ENCODE assay signal across 12 mouse cellular contexts in the genomic region with DNA sequence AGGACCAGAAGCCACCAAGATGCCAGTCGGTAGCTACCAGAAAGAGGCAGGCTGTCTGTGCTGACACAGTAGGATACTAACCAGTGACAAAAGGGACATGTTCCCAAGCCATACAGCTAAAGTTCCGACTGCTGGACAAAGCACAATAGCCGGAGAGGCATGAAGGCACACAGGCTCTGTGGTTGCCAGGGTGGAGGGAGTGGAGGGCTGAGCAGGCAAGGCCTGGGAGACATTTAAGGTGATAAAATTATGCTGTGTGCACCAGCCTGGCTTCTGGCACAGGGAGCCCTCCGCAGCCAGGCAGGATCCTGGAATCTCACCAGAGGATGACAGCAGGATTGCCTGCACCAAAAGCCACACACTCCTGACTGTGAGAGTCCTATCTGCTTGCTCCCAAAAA.
DNase-seq lines count a peak whose midpoint lies in the region; ATAC-seq and TF ChIP-seq lines count a peak whose summit lies in the region.
"Had no signal": no experiment of that assay in that cellular context is flagged by ENCODE, and none has a peak within 500 bp of the region (broad histone marks: within the 10 kb centered on the region; RNA-seq: fewer than 3 reads in every experiment).

No protein-coding gene starts in this region.

- 20% methylated on average over 4 of the region's 4 CpGs for WGBS in forebrain, postnatal 0 days

- peak; percentile 2 to 7 for DNase-seq in left cerebral cortex, adult 18-20 months (ENCODE audit: low spot score in 2 of 2)
- DNase-seq in left cerebral cortex, postnatal 14 days (ENCODE audit: low spot score in 2 of 2), result no peak
- DNase-seq in cerebellum, adult 9-10 months, result peak; percentile 1
- peak; percentile 35 for DNase-seq in forebrain, postnatal 0 days
- peak; percentile 30 to 32 for DNase-seq in layer of hippocampus, postnatal 10 days (ENCODE audit: low spot score in 2 of 2)
- no peak for DNase-seq in kidney, postnatal 14 days
- no peak for DNase-seq in gastrocnemius, postnatal 14 days
- no peak for DNase-seq in gastrocnemius, postnatal 4 days (ENCODE audit: low spot score in 2 of 2)
- DNase-seq: kidney, postnatal 25 days; thymus, postnatal 4 days had no signal

- H3K4me2 ChIP-seq in forebrain, postnatal 0 days (ENCODE audit: low read depth), result no peak overlapping the region
- H3K4me2 ChIP-seq: lung, embryonic 15.5 days had no signal

- TF ChIP-seq CTCF in forebrain, postnatal 0 days (IDR thresholded peaks at IDR 0.05; ENCODE audit: low read depth), result no peak

- H3K4me1 ChIP-seq in forebrain, postnatal 0 days (ENCODE audit: insufficient read depth), result no peaks in the 10 kb centered on the region
- H3K4me1 ChIP-seq: heart, embryonic 10.5 days; lung, embryonic 15.5 days had no signal

- H3K9ac ChIP-seq in forebrain, postnatal 0 days, result no peak overlapping the region
- H3K9ac ChIP-seq: lung, embryonic 15.5 days had no signal

- no peak overlapping the region for H3K4me3 ChIP-seq in forebrain, postnatal 0 days (ENCODE audit: low read depth, low read length)
- H3K4me3 ChIP-seq: heart, embryonic 10.5 days; lung, embryonic 15.5 days had no signal

- ATAC-seq in forebrain, postnatal 0 days, result peak; percentile 66

- H3K27ac ChIP-seq in forebrain, postnatal 0 days (ENCODE audit: low read depth, low read length), result no peak overlapping the region
- H3K27ac ChIP-seq: heart, embryonic 10.5 days; lung, embryonic 15.5 days had no signal

- H3K9me3 ChIP-seq in forebrain, postnatal 0 days (ENCODE audit: low read length), result no peaks in the 10 kb centered on the region
- H3K9me3 ChIP-seq: heart, embryonic 10.5 days; lung, embryonic 15.5 days had no signal

- intact Hi-C loops in left cerebral cortex, postnatal 14 days (cut with DNase I), result no loop called here
- intact Hi-C loops in gastrocnemius, postnatal 14 days (cut with DNase I; ENCODE audit: low total_unique reads), result no loop called here

- no peaks in the 10 kb centered on the region for H3K36me3 ChIP-seq in forebrain, postnatal 0 days (ENCODE audit: insufficient read depth)
- H3K36me3 ChIP-seq: heart, embryonic 10.5 days; lung, embryonic 15.5 days had no signal

- H3K27me3 ChIP-seq in forebrain, postnatal 0 days (ENCODE audit: insufficient read depth, low read length), result no peaks in the 10 kb centered on the region
- H3K27me3 ChIP-seq: lung, embryonic 15.5 days had no signal

Comparison
In these comparisons a context has a peak if more than half of its experiments do, and no peak if none do; other contexts are left out.
1. DNase-seq: peak in left cerebral cortex, adult 18-20 months (2 of 2), cerebellum, adult 9-10 months (single experiment), forebrain, postnatal 0 days (single experiment) and layer of hippocampus, postnatal 10 days (2 of 2); none in left cerebral cortex, postnatal 14 days (0 of 2), kidney, postnatal 14 days (single experiment), gastrocnemius, postnatal 14 days (single experiment) and gastrocnemius, postnatal 4 days (0 of 2).